Mouse (Mus musculus) lung, postnatal 25 days (tissue): ENCODE measurements around the gene Cacna2d1.

Experiments used
- DNase-seq: peaks from one replicate; pipeline ENCODE4 v3.0.0; 2022; ENCODE audit warnings: low spot score

The Cacna2d1 gene

DNA sequence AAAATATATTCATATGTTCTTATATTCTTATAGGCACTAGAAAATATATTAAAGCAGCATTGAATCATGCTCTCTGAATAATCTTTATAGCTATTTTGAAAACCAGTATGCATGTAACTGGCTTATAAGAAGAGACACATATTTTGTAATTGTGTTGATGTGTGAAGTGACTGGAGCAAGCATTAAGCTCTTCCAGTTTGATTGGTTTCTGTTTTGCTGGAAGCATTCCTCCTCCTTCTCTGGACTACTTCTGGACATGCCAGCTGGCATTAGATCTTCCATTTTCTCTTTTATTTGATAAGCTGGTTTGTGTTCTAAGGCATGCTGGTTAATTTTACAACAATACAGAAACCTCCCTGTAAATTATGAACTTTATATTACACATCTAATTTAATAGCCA, 228.8 kb downstream of the Cacna2d1 start:
- DNase-seq: no peak

DNA sequence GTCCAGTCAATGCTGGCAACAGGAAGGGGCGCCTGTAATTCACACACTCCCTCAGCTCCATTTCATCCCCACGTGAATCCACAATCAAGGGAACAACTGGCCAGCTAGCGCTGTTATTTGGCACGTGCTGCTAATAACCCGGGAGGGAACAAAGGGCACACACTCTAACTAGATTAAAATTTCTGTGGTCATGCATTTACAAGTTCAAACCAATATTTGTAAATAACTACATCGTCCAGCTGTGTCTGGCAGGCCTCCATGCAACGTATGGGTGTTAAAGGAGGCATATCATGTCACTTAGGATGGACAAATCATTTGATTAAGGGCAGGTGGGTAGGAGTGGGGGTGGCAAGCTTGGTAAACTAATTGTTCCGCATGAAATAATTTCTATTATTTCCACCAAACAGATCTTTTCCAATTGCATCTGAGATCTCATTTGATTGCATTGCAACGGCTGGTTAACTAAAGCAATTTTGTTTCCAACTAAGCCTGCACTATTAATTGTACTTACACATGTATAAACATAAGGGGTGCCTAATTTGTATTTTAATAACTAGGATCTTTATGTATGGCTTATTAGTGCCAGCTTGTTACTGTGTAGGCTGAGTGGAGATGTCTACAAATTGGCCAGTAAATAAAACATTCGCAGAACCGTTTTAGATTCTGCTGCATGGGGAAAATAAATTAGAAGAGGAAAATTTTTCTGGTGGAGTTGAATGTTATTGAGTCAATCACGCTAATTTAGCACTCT, 231.8 kb downstream of the Cacna2d1 start:
- no peak for DNase-seq

DNA sequence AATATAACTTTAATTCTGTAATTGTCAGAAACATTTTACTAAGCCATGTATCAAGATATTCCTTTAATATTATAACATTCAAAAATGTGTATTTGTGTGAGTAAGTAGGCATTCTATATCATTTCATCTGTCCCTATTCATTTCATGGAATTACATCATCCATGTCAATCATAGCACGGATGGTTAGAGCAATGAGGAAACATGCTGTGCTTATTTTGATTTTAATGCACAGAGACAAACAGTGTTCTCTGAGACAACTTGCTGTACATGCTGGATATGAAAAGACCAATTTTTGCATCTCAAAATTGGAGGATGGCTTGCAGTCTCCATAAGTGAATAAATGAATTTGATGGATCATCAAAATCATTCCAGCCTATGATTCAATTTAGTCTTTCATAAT, 232.4 kb downstream of the Cacna2d1 start:
- DNase-seq: no peak

DNA sequence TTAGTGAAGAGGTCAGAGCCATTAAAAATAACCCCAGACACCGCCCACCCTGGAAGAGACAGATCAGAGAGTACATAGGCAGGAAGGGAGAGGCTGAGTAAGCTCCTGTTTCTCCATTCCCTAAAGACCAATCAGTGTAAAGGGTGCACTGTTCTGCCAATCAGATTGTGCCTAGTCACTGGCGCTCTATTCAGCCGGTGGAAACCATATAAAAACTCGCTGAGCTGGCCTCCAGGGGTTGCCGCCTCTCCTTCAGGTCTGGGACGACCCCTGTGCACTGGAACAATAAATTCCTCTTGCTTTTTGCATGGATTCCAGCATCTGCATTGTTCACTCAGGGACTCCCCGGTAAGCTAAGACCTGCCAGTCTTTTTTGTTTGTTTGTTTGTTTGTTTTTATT, 246.6 kb downstream of the Cacna2d1 start:
- no peak for DNase-seq

DNA sequence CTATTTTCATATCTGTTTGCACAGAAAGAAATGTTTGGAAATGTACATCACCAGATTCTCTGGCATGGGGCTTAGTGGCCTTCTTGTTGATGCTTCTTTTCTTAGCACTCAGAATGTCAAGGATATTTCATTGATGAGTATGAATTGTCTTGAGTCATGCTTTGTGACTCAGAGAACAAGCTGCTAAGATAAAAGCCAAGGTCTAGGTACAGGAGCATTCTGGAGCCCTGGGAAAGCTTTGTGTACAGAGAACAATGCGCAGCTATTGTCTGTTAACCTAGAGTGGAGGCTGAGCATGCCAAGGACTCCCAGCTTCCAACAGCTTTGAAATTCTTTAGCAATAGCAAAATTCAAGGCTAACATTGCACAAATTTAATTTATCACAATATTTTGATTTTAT, 249.6 kb downstream of the Cacna2d1 start:
- DNase-seq: no peak

DNA sequence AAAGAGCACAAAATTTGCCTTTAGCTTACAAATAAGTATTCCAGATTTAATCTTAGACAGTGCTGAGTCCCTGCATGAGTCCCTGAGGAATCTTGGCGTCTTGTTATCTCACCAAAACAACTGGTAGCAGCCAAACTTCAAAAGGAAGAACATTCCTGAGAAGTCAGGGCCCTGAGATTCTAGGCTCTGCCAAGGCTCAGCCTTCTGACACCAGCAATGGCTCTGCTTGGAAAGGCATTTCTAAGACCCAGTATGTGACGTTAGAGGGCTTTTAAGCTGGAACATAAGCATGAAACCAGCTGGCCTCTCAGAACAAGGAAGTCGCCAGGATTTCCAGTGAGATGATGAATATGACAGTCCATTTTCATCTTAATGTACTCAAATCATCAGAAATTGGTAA, 253.4 kb downstream of the Cacna2d1 start:
- peak; percentile 54 for DNase-seq

DNA sequence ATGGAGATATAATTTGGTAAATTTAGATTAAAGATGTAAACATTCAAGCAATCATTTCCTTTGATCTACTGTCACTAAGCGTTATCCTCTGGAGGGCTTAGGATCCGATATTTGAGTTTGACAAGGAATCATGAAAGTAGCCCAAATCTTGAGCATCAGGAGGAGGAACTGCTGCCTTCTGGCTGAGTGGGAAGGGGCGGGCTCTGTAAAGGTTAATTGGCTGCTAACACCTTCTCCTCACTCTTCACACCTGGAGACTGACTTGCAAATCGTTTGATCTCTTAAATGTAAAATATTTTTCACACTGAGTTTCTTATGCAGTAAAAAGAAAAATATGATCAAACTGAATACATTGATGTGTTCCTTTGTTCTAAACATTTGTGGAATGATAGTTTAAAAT, 255.4 kb downstream of the Cacna2d1 start:
- DNase-seq: no peak

DNA sequence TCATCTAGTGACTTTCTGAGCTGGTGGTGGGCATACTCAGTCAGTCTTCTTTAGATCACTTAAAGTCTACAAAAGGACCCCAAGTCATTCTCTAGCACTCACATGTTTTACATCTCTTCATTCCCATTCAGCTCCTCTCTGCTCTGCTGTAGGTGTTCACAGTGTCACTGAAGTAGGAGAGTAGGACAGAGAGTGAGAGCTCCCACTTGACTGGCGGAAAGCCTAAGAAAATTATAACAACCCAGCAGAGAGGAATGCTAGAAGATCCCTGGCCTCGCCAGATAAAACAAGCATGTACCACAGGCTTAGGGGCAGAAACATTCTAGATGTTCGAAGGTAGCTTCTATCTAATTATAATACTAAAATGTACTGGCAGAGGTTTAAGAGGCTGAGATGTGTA, 256.7 kb downstream of the Cacna2d1 start:
- no peak for DNase-seq

DNA sequence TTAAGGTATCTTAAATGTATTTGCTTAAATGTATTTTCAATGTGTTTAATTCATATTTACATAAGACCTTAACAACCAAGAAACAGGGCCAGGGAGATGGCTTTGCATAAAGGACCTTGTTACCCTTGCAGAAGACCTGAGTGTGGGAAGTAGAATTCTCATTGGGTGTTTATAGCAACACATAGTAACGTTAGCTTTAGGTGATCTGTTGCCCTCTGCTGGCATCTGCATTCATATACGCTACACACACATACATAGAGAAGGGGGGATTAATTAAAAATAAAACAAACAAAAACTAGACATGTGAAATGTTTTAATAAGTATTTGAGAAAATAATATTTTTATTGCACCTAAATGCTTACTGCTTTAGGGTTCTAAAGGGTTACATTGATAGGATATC, 265.3 kb downstream of the Cacna2d1 start:
- DNase-seq: no peak

DNA sequence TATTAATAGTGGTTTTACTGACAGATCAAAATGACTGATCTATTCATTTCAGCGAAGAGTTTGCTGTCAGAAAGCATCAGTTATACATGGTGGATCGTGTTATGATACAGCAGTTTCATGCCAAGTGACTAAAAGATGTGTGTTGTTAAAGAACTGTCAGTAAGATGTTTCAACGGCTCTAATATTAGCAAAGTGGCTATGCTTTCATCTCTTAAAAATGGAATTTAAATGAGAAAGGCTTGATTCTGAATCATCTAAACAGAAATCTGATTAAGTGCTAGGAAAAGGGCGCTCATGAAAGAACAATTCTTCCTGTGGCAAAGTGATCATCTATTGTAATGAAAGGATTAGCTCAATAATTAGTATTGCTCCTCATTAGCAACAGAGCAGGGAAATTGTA, 287.5 kb downstream of the Cacna2d1 start:
- DNase-seq: no peak

DNA sequence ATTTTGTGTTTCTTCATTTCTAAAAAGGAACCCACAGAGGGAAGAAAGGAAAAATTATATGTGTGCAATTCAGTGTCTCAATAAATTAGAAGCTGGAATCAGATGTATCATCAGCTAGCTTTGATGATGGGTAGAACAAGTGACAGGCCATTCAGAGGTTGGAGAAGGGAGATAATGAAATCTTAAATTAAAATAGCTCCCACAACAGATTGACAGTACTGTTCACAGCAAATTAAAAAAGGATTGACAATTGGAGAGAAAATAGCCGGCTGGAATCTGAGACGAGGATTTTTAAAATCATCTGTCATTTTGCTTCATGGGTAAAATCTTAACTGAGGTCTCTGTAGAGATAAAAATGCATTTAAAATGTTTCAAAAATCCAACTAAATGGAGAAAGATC, 290.9 kb downstream of the Cacna2d1 start:
- DNase-seq: no peak

DNA sequence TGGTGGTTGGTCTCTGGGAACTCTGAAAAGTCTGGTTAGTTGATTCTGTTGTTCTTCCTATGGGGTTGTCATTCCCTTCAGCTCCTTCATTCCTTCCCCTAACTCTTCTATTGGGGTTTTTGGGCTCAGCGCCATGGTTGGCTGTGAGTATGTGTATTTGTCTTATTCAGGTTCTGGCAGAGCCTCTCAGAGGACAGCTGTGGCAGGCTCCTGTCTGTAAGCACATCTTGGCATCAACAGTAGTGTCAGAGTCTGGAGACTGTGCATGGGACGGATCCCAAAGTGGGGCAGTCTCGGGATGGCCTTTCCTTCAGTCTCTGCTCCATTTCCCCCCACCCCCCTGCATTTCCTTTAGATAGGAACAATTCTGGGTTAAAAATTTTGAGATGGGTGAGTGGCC, 294.9 kb downstream of the Cacna2d1 start:
- DNase-seq: peak; percentile 17

DNA sequence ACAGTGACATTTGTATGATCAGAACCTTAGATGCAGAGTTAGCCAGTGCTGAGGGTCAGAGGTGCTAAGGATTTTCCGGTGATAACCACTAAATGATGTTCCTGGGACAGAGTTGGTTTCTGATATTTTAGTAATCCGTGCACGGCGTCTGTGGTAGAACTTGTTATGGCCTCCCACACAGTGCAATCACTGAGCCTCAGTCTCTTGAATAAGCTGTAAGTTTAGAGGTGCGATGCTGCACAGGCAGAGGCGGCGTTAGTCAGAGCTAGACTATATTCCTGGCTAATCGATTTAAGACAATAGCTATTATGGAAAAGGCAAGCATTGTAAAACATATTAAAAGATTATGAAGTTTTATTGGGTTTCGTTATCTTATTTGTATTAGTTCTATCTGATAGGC, 297.0 kb downstream of the Cacna2d1 start:
- DNase-seq: no peak

DNA sequence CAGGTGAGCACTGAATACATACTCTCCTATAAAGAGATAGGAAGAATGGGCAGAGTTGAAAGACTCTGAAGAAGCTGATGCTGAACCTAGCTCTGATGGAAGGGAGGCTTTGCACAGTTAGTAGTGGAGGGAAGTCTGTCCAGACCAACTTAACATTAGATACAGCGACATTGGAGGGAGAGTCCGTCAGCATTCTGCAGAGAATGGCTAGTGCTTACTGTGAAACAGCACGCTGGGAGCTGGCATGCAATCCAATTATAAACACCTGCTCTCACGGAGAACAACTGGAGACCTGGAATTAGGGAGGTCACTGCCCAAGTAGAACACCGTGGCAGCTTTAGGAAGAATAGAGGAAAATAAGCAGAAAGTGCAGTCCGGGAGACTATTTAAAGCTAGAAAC, 300.4 kb downstream of the Cacna2d1 start:
- no peak for DNase-seq

DNA sequence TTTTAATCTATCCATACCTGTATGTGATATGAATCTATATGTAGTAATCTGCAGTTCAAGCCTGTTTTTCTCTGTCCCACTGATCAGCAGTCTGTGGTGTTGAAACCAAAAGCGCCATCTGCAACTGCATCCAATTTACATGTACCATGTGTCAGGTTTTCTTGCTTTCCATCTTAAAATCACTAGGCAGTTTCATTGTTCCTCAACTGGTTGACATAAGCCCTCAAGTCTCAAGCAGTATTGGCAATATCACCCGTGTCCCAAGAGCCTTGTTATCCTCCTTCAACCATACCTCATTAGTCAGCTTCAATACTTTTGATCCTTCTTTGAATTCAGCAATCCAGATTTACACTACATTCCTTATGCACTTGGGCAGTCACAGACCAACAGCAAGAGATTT, 301.4 kb downstream of the Cacna2d1 start:
- DNase-seq: no peak

DNA sequence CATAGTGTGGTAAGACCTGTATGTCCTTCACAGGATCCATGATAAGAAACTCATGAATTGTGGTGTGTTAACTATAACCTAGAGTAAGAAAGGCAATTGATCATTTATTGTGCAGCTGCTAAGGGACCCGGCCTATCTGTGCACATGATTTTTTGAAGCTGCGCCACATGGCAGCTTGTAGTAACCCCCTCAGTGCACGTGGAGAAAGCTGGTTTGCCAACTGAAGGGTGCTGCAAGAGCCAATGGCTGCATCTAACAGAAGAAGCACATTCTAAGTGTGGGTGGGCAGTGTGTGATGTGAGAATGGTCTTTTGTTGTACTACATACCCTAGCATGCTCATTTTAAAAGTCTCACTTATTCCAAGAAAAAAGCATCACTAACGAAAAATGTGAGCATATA, 302.1 kb downstream of the Cacna2d1 start:
- DNase-seq: no peak

DNA sequence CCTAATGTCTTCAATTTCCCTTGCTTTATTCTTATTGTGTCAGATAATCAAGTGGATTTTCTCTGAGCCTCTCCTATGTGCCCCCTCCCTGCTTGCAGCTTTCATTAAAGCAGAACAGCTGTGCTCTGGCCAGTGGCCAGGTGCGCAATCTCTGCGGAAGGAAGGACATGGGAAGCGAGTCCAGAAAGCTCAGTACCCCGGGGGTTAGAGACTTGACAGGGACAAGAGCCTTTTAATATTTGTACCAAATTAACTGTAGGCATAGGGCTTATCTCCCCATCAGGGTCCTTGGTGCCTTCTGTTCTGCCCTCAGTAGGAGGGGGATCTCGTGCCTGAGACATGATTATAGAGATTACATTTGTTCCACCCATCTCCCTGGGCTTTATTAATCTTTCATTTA, 303.5 kb downstream of the Cacna2d1 start:
- peak; percentile 27 for DNase-seq

DNA sequence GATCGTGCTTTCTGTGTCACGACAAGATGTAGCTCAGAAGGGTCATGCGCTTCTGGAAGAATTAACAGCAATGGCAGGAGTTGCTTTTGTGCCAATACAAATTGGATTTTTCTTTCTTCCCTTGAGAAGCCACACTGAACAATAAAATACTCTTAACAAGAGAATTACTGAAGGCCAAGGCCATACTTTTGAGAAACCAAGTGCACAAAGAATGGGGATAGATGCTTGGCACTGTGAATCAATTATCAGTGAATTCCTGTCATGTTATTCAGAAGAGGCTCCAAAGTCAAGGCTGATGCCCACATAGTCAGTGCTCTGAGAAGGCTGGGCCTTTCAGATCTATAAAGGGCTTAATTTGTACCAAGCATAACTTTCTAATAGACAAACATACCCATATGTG, 305.8 kb downstream of the Cacna2d1 start:
- no peak for DNase-seq

DNA sequence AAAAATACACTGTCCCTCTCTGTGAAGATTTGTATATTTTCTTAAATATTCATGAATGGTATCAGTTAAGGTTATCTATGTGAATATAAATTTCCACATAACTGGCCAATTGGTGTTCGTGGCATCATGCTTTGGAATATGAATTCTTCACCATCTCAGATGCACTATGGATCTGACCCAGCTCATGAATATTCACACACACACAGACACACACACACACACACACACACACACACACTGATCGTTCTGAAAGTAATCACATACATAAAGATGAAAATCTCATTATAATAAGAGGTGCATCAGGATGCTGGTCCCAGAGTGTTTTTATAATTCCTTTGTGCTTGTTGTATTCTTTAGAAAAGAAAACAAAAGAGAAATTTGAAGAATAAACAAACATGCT, 309.1 kb downstream of the Cacna2d1 start:
- no peak for DNase-seq

DNA sequence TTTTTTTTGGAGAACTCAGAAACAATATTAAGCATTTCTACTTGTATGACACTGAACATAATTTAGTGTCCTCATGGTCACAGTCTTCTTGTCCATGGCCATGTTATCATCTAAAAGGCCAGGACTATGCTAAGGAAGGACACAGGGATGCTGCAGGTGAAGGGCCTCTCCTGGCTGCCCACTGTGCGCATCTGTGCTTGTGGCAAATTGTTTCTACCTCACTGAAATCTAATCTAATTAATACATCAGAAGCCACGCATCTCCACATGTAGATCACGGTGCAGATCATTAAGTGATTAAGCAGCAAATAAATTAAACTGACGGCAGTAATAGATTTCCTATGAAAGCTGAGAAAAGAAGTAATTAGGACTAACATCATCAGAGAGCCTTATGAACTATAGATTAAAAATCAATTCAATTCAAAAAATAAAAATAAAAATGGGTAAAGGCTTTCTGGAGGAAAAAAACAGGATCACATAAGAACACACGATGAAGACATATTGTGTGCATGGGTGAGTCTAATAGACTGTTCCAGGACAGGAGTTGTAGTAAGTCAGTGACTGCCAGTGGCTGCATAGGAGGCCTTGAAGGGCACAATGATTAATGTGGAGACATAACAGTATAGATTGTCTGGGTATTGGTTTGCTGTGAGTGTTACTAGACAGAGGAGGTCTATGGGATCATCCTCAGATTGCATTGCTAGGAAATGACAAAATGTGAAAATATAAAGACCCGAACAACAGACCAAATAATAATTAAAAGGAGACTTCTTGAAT, 318.4 kb downstream of the Cacna2d1 start:
- no peak for DNase-seq

DNA sequence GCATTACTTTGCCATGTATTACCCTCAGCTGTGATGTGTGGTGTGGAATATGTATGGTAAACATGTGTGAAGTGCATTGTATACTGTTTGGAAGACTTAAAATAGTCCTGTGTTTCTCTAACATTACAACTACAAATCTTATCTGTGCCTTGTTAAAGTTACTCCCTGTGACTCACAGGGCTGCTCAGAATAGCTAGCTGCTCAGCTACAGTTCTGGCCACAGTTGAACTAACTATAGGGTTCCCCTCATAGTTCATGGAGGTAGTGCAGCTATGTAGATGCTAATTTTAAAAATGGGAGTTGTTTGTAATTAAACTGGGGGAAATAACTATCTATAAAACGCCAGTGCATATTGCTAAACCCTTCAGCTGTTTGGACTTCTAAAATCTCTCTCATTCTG, 319.3 kb downstream of the Cacna2d1 start:
- DNase-seq: no peak

DNA sequence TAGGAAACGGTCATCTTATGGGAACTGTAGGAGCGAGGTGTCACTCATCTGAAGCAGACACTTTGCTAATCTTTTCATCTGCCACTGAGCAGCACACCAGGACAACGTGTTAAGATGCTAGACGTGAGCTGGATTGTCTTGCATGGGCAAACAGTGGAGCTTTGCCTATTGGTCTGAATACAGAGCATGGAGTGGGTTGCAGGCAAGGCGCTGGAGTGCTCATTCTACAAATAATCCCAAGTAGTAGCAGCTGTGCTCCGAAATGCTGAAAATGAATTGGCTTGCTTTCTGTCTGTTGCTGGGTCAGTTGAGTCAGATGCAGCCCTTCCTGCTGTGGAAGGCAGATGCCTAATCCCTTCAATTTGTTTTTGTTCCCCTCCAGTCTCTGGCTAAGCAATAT, 330.9 kb downstream of the Cacna2d1 start:
- DNase-seq: no peak

DNA sequence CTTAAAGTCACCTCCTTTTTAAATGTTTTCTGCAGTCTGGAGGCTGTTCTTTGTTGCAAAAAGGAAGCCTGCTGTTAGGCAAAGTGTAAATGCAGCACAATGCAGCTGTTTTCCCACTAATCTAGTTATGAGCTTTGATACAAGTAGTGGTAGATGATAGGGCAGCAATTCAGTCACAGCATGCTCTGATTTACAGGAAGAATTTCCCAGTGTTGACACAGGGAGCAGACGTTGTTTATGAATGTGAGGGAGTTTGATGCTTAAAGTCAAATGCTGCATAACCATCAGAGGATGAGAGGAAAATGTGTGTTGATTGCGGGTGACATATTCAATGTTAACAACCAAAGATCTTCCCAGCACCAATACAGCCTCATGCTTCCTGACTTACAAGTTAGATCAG, 342.6 kb downstream of the Cacna2d1 start:
- DNase-seq: no peak

DNA sequence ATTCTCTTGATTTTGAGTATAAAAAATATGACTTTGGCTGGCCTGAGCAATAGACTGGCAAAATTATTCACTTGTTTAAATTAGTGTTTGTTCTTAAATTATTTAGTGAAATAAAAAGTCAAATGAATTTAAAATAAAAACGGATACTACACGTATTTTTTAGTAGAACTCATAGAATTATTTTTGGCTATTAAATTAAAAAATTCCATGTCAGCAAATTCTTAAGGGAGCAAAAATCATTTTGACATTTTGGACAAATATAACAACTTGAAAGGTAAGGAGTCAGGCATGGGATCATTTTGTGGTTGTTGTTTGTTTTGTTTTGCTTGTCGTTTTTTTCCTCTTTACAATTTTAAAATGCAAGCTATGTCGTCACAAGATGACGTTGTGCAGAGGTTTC, 346.7 kb downstream of the Cacna2d1 start:
- no peak for DNase-seq
